Mouse (Mus musculus) brain, embryonic 14.5 days (tissue): ENCODE results near the gene Ncan. TPM values are rescaled to one million over a fixed set of nuclear protein-coding genes. Genes with fewer than 3 reads are reported as not detected.

Experiments
- DNase-seq: peaks from one replicate; pipeline ENCODE4 v3.0.0-alpha.2; 2011; ENCODE audit warnings: low read depth
- CTCF ChIP-seq: fragments of 200-500 bp; IDR thresholded peaks from 2 replicates; pipeline ENCODE4 v1.5.1; 2012; ENCODE audit warnings: inconsistent platforms, mild to moderate bottlenecking, moderate library complexity, borderline replicate concordance; ENCODE audit not compliant: insufficient read depth, insufficient read length; ENCODE audit errors: extremely low read depth
- POLR2A ChIP-seq: fragments of 200-500 bp; IDR thresholded peaks from 2 replicates; pipeline ENCODE4 v1.6.1; 2012; ENCODE audit warnings: mild to moderate bottlenecking, inconsistent platforms, borderline replicate concordance; ENCODE audit not compliant: poor library complexity, insufficient read depth, insufficient read length, severe bottlenecking; ENCODE audit errors: extremely low read depth
- polyA plus RNA-seq: library from polyadenylated mRNA; depleted of rRNA; stranded (reverse); fragments of >200 nt; gene quantifications from 2 replicates; pipeline ENCODE4 v1.2.3, GENCODE M21; 2012

Ncan gene
- polyA plus RNA-seq, 1 experiment = 144 TPM

DNA sequence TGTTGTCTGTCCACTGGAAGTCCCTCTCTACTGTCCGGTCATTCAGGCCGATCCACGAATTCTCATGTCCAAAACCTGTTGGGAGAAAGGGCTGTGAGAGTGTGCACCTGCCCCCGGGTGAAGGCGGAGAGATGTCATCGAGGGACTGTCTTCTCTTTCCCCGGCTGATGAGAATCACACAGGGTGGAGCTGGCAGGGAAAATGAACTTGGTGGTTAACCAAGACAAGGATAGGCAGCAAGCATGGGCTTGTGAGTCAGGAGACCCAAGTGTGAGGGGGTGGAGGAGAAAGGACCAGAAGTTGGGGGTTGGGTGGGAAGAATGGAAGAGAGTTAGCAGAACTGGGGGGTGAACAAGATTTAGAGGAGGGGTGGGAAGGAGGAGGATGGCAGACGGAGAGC is 20.4 kb downstream of the Ncan start:
- no peak for TF ChIP-seq POLR2A
- no peak for TF ChIP-seq CTCF
- DNase-seq = no peak

DNA sequence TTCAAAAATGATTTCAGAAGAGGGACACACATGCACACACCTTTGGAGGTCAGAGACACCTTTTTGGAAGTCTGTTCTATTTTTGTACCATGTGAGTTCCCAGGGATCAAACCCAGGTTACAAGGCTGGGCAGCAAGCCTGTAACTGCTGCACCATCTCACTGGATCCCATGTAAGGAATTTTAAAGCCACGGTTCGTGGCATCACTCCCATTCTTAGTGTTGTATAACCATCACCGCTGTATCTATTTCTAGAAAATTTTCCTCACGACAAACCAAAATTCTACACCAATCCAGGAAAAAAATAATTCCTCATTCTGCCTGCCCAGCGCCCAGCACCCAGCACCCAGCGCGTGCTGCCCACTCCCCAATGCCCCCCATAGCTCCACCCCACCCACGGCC is 21.4 kb downstream of the Ncan start:
- TF ChIP-seq POLR2A = no peak
- TF ChIP-seq CTCF = no peak
- no peak for DNase-seq

DNA sequence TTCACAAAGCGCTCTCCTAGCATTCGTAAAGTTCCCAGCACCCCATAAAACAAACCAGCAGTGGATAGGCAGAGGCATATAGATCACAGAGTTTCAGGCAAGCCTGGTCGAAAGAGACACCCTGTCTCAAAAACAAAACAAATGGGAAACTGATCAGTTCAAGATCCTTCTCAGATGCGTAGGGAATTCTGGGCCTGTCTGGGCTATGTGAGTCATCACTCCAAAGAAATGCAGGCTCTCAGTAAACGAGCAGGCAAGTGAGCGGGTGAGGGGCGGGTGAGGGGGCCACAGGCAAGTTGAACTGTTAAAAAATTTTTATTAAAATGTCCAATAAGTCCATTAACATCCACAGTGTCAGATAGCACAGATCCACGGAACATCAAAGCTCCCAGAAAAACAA is 27.9 kb downstream of the Ncan start:
- TF ChIP-seq CTCF (no peak), POLR2A (no peak)
- no peak for DNase-seq

- peak; percentile 68 for DNase-seq
- no peak for TF ChIP-seq CTCF
These were observed 31.2 kb downstream of the Ncan start for GRCm38 (mm10) chr8:70089296-70089960.

GRCm38 (mm10) chr8:70087836-70088650 is 32.6 kb downstream of the Ncan start:
- TF ChIP-seq POLR2A (no peak), CTCF (peak; percentile 78)
- peak; percentile 82 for DNase-seq

- no peak for DNase-seq
- no peak for TF ChIP-seq POLR2A
- no peak for TF ChIP-seq CTCF
These were observed 33.4 kb downstream of the Ncan start for GRCm38 (mm10) chr8:70087237-70087636.

- DNase-seq = no peak
These were observed 34.5 kb downstream of the Ncan start for GRCm38 (mm10) chr8:70086151-70086550.

DNA sequence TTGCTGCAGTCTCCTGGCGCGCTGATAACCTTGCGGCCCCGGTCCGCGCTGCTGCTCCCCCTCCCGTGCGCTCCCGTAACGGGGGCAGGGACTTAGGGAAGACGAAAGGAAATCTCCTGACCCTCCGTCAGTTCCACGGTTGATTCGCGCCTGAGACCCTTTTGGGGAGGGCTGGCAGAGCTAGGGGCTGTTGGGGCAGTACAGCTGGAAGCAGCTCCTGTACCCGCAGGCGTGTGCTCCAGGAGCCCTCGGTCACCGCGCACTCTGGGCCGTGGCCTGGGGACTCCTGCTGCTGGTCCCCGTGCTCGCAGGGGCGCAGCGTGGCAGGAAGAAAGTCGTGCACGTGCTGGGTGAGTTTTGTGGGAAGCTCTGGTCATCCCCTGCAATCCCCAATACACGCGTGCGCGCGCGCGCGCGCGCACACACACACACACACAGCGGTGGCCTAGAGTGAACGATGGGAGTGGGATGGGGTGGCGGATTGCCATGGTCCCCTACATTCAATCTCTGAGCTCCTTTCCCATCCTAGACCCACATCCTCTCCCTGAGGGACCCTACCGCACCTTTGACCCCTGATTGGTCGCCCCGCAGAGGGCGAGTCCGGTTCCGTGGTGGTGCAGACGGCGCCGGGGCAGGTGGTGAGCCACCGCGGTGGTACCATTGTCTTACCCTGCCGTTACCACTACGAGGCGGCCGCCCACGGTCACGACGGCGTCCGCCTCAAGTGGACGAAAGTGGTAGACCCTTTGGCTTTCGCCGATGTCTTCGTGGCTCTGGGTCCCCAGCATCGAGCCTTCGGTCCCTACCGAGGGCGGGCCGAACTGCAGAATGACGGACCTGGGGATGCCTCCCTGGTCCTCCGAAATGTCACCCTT is 36.2 kb downstream of the Ncan start:
- DNase-seq = peak; percentile 16
- TF ChIP-seq POLR2A = no peak
- TF ChIP-seq CTCF = peak; percentile 25; the same call in 1 of the 2 replicates

More at GRCm38 (mm10) chr8:70086151-70086550, 34.5 kb downstream of the Ncan start:
- TF ChIP-seq POLR2A = no peak
- TF ChIP-seq CTCF = no peak

GRCm38 (mm10) chr8:70083285-70083684 is 37.4 kb downstream of the Ncan start, which contains the start of gene Hapln4:
TSS of gene Hapln4 (plus strand) at chr8:70083457.
- TF ChIP-seq POLR2A = no peak
- TF ChIP-seq CTCF = no peak
- DNase-seq = peak; percentile 61

DNA sequence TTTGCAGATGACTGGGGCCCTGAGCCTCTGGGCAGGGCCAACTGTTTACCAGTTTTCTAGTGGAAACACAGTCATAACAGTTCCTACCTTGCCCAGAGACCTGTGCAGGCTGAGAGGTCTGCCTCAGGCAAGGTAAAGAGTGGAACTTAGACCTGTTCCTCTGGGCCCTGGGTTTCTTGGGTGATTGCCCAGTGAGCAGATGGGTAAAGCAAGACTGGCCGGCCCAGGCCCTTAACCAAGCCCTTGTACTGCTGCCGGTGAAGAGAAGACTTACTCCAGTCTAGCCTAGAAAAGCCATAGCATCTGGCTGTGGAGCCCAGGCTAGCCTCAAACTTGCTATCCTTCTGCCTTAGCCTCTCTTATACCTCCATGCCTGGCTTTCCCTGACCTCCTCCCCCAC is 38.7 kb downstream of the Ncan start:
- TF ChIP-seq POLR2A = no peak
- no peak for TF ChIP-seq CTCF

GRCm38 (mm10) chr8:70073682-70074081 is 47.0 kb downstream of the Ncan start:
- DNase-seq = no peak
- TF ChIP-seq POLR2A (no peak), CTCF (no peak)

More for the DNA sequence above, 38.7 kb downstream of the Ncan start:
- no peak for DNase-seq

DNA sequence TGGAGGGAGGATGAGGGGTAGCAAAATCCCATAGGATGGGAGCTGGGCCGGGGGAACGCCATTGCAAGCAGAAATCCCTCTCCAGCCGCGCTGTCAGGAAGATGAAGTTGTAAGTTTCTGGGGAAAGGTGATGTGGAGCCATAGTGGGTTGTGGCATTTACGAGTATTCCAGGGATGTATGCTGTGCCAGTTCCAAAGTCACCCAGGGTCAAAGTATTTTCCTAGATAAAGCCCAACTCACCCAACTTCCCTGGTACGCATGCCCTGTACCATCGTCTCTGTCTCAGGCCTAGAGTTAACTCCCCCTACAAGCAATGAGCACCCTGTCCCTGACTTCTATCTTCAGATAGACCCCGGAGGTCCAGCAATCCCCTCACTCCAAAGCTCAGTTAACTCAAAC is 47.6 kb downstream of the Ncan start:
- DNase-seq = no peak
- TF ChIP-seq CTCF (no peak), POLR2A (no peak)
